Mouse (Mus musculus) heart, postnatal 0 days (tissue): Measurements from ENCODE around the gene Phactr1. TPM values are rescaled to one million over a fixed set of nuclear protein-coding genes. Genes with fewer than 3 reads are reported as not detected.

Experiments used
- ATAC-seq: fragments of 200-750 bp; cut with Nextera tagmentation; 2 replicates; pipeline ENCODE4 v1.8.0; 2017; ENCODE audit warnings: low read depth, moderate number of reproducible peaks, moderate library complexity; ENCODE audit not compliant: insufficient read depth
- DNase-seq: peaks from one replicate; pipeline ENCODE4 v3.0.0-alpha.2; 2016; ENCODE audit warnings: low spot score
- H3K27ac ChIP-seq: fragments of 300-500 bp; sonication (generic); 2 replicates; pipeline ENCODE4 v1.5.1; 2014; ENCODE audit warnings: low read depth, mild to moderate bottlenecking
- H3K27me3 ChIP-seq: fragments of 300-500 bp; sonication (generic); 2 replicates; pipeline ENCODE4 v1.6.1; 2014; ENCODE audit warnings: low read length, mixed read lengths; ENCODE audit not compliant: control insufficient read depth, insufficient read depth
- H3K36me3 ChIP-seq: fragments of 300-500 bp; sonication (generic); replicated peaks from 2 replicates; pipeline ENCODE4 v1.6.1; 2014; ENCODE audit warnings: low read length, mixed read lengths; ENCODE audit not compliant: control insufficient read depth, insufficient read depth
- H3K4me1 ChIP-seq: fragments of 300-500 bp; sonication (generic); 2 replicates; pipeline ENCODE4 v1.6.1; 2014; ENCODE audit warnings: antibody characterized with exemption; ENCODE audit not compliant: control insufficient read depth, insufficient read depth
- H3K4me2 ChIP-seq: fragments of 300-500 bp; sonication (generic); 2 replicates; pipeline ENCODE4 v1.6.1; 2014; ENCODE audit warnings: low read depth, mild to moderate bottlenecking, low read length, moderate library complexity
- H3K4me3 ChIP-seq: fragments of 300-500 bp; sonication (generic); 2 replicates; pipeline ENCODE4 v1.5.1; 2014; ENCODE audit warnings: low read depth, low read length
- H3K9ac ChIP-seq: fragments of 300-500 bp; sonication (generic); replicated peaks from 2 replicates; pipeline ENCODE4 v1.6.1; 2014; ENCODE audit warnings: low read depth, low read length, mixed read lengths
- H3K9me3 ChIP-seq: fragments of 300-500 bp; sonication (generic); replicated peaks from 2 replicates; pipeline ENCODE4 v1.6.1; 2016; ENCODE audit warnings: low read length; ENCODE audit not compliant: control insufficient read depth
- CTCF ChIP-seq: IDR thresholded peaks from 2 replicates; pipeline ENCODE4 v1.5.1; 2016; ENCODE audit warnings: antibody characterized with exemption, control low read depth, low read depth
- EP300 ChIP-seq: IDR thresholded peaks from 2 replicates; pipeline ENCODE4 v1.6.1; 2016; ENCODE audit warnings: antibody characterized with exemption, low read depth
- WGBS: fragments of 180-500 bp; shearing (Covaris S2); extraction: QIAGEN DNeasy Blood & Tissue Kit; methylation state at CpG from one replicate; pipeline ENCODE4 v1.1.7; 2014; 5-methylcytosine and 5-hydroxymethylcytosine counted together
- polyA plus RNA-seq: library from polyadenylated mRNA; unstranded; fragments of >200 nt; fragmentation: Nextera tagmentation; extraction: Ambion mirVana; gene quantifications from 2 replicates; pipeline ENCODE4 v1.2.1, GENCODE M21; 2015
- total RNA-seq: library from RNA; depleted of rRNA; stranded (reverse); fragments of >200 nt; gene quantifications from 2 replicates; pipeline ENCODE4 v1.2.3, GENCODE M21; 2014; ENCODE audit warnings: low replicate concordance

Phactr1 gene
- total and polyA plus RNA-seq, 2 experiments from 2014 or later = 1.6 to 4.8 TPM

DNA sequence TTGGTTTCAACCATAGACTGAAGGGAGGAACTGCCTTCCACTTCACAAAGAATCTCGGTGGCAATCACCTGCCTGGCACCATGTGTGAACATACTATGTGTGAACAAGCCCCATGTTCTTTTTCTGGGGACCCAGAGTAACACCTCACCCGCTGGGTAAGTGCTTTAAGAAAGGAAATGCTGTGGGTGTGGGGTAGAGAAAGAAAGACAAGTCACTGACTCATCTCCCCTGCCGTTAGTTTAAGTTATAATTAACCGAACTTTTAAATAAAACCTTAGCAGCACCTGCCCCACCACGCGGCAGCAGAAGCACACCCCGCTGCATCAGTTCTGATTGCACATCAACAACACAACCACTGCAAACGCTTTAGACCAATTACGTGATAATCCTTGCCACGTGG lies 171.7 kb downstream of the Phactr1 start:
- DNase-seq (no peak), ATAC-seq (no peak)
- no peak overlapping the region for H3K4me2 ChIP-seq
- WGBS = 71% methylated on average over 10 of the region's 10 CpGs
- H3K4me1 ChIP-seq = no peaks in the 10 kb centered on the region
- no peak overlapping the region for H3K27ac ChIP-seq
- H3K27me3 ChIP-seq = no peaks in the 10 kb centered on the region
- no peaks in the 10 kb centered on the region for H3K36me3 ChIP-seq
- TF ChIP-seq EP300 (no peak), CTCF (no peak)
- H3K4me3 ChIP-seq = no peak overlapping the region
- H3K9ac ChIP-seq = no peak overlapping the region
- no peaks in the 10 kb centered on the region for H3K9me3 ChIP-seq

DNA sequence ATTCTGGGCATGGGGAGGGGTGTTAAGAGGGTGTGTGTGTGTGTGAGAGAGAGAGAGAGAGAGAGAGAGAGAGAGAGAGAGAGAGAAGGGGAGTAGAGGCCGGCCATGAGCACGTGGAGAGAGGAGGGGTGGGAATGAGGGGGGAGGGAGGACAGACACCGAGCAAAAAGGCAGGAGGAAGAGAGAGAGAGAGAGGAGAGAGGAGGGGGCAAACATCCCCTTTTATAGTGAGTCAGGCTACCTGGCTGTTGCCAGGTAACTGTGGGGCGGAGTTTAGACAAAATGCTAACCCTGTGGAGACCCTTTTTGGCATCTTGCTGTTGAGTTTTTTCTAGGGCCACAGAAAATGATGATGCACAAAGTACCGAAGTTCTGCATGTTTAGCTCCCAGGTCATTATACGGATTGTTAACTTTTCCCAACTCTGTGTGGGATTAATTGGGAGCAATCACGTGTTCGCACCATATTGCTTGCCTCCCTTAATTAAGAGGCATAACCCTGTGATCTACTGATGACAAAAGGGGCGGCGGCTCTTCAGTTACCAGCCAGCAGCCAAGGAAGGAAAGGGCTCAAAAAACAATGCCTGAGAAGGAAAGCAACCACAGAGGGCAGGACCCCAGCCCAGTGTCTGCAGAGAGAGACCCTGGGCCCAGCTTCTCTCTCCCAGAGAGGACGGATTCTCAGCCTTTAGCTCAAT lies 173.6 kb downstream of the Phactr1 start:
- WGBS = 37% methylated on average over 11 of the region's 11 CpGs
- ATAC-seq (no peak), DNase-seq (no peak)
- H3K9ac ChIP-seq = no peak overlapping the region
- TF ChIP-seq CTCF (no peak), EP300 (no peak)
- no peaks in the 10 kb centered on the region for H3K9me3 ChIP-seq
- H3K27ac ChIP-seq = no peak overlapping the region
- H3K36me3 ChIP-seq = no peaks in the 10 kb centered on the region
- H3K27me3 ChIP-seq = no peaks in the 10 kb centered on the region
- no peak overlapping the region for H3K4me3 ChIP-seq
- H3K4me2 ChIP-seq = no peak overlapping the region
- H3K4me1 ChIP-seq = no peaks in the 10 kb centered on the region

DNA sequence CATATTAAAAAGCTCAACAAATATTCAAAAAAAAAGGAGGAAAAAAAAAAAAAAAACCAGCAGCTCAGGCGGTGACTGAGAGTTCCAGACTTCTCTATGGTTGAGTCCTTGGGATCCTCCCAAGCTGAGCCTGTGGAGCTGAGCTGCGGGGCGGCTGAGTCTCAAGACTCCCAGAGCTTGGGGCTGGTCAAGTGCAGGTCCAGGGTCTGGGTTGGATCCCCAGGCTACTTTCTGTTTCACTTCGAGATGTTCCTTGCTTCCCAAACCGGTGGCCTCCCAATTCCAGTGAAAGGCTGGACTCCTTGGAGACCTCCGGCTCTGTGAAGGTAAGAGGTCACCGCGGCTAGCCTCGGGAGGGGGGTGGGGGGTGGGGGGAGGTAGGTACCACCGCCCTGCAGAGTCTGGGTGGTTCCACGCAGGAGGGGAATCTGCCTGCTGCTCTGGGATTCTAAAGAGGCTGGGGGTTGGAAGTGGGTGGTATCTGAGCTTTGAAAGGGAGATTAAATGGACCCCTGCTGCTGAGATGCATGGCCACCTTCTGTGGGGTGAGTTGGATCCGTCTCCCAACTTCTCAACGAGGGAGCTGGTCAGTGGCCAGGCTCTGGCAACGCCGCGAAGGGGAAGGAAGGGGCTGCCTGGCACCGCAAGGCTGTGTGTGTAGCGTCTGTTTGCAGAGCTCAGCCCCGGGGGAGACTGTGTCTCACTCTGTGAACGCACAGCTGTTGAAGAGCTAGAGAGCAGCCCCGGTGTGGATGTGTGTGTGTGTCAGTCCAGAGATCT lies 185.9 kb downstream of the Phactr1 start:
- H3K4me1 ChIP-seq = 0 out of 2 replicates have a peak, but pooled peaks cover 7% of the 10 kb centered on the region

DNA sequence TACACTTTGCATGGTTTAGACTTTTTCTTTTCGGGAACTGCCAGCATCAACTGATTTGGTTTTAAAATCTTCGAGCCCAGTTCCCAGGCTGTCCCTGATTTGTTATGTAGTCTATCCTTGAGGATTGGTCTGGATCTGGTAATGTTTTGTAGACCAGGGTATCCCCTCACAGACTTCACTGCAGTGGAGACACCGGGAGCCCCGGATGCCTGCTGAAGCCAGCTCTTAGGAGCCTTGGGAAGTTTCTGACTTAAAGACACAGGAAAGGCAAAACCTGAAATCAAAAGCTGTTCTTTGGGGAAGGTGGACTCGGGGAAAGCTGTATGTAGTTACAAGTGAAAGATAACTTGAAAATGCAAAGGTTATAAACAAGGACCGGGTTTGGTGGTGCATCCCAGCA lies 186.6 kb downstream of the Phactr1 start:
- peak overlapping the region; percentile 74 for H3K4me3 ChIP-seq
- 0 out of 2 replicates have a peak, but pooled peaks cover 7% of the 10 kb centered on the region for H3K4me1 ChIP-seq
- ATAC-seq (no peak), DNase-seq (no peak)
- H3K27ac ChIP-seq = no peak overlapping the region
- no peaks in the 10 kb centered on the region for H3K9me3 ChIP-seq
- peak overlapping the region; percentile 17; the same call in 1 of the 2 replicates for H3K9ac ChIP-seq
- WGBS = 28% methylated on average over 6 of the region's 6 CpGs
- no peaks in the 10 kb centered on the region for H3K36me3 ChIP-seq
- TF ChIP-seq CTCF (no peak), EP300 (no peak)
- H3K27me3 ChIP-seq = no peaks in the 10 kb centered on the region
- peak overlapping the region; percentile 95 for H3K4me2 ChIP-seq

More for the DNA sequence above, 185.9 kb downstream of the Phactr1 start:
- peak overlapping the region; percentile 38; the same call in 1 of the 2 replicates for H3K27ac ChIP-seq
- H3K9me3 ChIP-seq = no peaks in the 10 kb centered on the region
- 6% methylated on average over 21 of the region's 21 CpGs for WGBS
- H3K27me3 ChIP-seq = no peaks in the 10 kb centered on the region
- DNase-seq (peak; percentile 28), ATAC-seq (peak; percentile 79)
- H3K4me3 ChIP-seq = peak overlapping the region; percentile 74
- TF ChIP-seq EP300 (no peak), CTCF (no peak)
- peak overlapping the region; percentile 95 for H3K4me2 ChIP-seq
- H3K36me3 ChIP-seq = no peaks in the 10 kb centered on the region
- peak overlapping the region; percentile 71 for H3K9ac ChIP-seq

DNA sequence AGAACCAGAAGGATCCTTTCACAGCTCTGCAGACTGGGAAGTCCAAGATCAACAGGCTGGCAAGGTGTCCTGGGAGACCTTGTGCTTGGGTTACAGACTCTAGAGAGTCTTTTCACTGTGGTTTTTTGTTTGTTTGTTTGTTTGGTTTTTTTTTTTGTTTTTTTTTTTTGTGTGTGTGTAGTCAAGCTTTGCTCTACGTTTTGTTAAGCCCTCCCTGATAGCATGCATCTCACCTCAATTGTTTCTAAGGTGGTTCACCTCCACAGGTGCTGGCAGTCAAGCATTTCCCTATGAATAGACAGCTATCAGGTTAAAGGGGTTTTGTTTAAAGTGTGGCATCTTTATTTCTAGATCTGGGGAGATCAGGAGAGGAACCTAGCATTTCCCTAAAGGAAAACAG lies 191.7 kb downstream of the Phactr1 start:
- H3K9ac ChIP-seq = no peak overlapping the region
- H3K4me1 ChIP-seq = 0 out of 2 replicates have a peak, but pooled peaks cover 1% of the 10 kb centered on the region
- H3K27ac ChIP-seq = no peak overlapping the region
- H3K9me3 ChIP-seq = no peaks in the 10 kb centered on the region
- ATAC-seq (no peak), DNase-seq (no peak)
- H3K27me3 ChIP-seq = no peaks in the 10 kb centered on the region
- TF ChIP-seq EP300 = no peak
- TF ChIP-seq CTCF = no peak
- WGBS = 53% methylated on average over 1 of the region's 1 CpGs
- no peak overlapping the region for H3K4me3 ChIP-seq
- no peak overlapping the region for H3K4me2 ChIP-seq
- H3K36me3 ChIP-seq = no peaks in the 10 kb centered on the region
